Mouse (Mus musculus) midbrain, embryonic 11.5 days (tissue): ENCODE measurements around the gene Gm10300. TPM values are rescaled to one million over a fixed set of nuclear protein-coding genes. Genes with fewer than 3 reads are reported as not detected.

ENCODE experiments used
- ATAC-seq: fragments of 200-750 bp; cut with Nextera tagmentation; 2 replicates; pipeline ENCODE4 v1.8.0; 2017; ENCODE audit warnings: moderate TSS enrichment, moderate library complexity; ENCODE audit not compliant: low FRiP score
- DNase-seq: peaks from one replicate; pipeline ENCODE4 v3.0.0; 2015; ENCODE audit warnings: low spot score; ENCODE audit errors: missing footprints
- H3K27ac ChIP-seq: fragments of 300-500 bp; sonication (generic); 2 replicates; pipeline ENCODE4 v1.5.1; 2014; ENCODE audit warnings: low read depth, low read length
- H3K27me3 ChIP-seq: fragments of 300-500 bp; sonication (generic); 2 replicates; pipeline ENCODE4 v1.6.1; 2014; ENCODE audit warnings: mild to moderate bottlenecking, low read length, moderate library complexity, mixed read lengths; ENCODE audit not compliant: control insufficient read depth, insufficient read depth
- H3K36me3 ChIP-seq: fragments of 300-500 bp; sonication (generic); 2 replicates; pipeline ENCODE4 v1.6.1; 2014; ENCODE audit warnings: mild to moderate bottlenecking, low read length, moderate library complexity, mixed read lengths; ENCODE audit not compliant: control insufficient read depth, insufficient read depth
- H3K4me1 ChIP-seq: fragments of 300-500 bp; sonication (generic); 2 replicates; pipeline ENCODE4 v1.6.1; 2014; ENCODE audit warnings: low read length; ENCODE audit not compliant: control insufficient read depth, insufficient read depth
- H3K4me2 ChIP-seq: fragments of 300-500 bp; sonication (generic); 2 replicates; pipeline ENCODE4 v1.6.1; 2014; ENCODE audit warnings: mild to moderate bottlenecking, moderate library complexity
- H3K4me3 ChIP-seq: fragments of 300-500 bp; sonication (generic); 2 replicates; pipeline ENCODE4 v1.5.1; 2014; ENCODE audit warnings: low read depth, low read length
- H3K9ac ChIP-seq: fragments of 300-500 bp; sonication (generic); 2 replicates; pipeline ENCODE4 v1.6.1; 2014; ENCODE audit warnings: low read length
- H3K9me3 ChIP-seq: fragments of 300-500 bp; sonication (generic); 2 replicates; pipeline ENCODE4 v1.6.1; 2016; ENCODE audit warnings: low read length; ENCODE audit not compliant: control insufficient read depth
- WGBS: fragments of 180-500 bp; shearing (Covaris S2); extraction: QIAGEN DNeasy Blood & Tissue Kit; methylation state at CpG from one replicate; pipeline ENCODE4 v1.1.7; 2014; 5-methylcytosine and 5-hydroxymethylcytosine counted together
- polyA plus RNA-seq: library from polyadenylated mRNA; unstranded; fragments of >200 nt; fragmentation: Nextera tagmentation; extraction: Ambion mirVana; gene quantifications from 2 replicates; pipeline ENCODE4 v1.2.1, GENCODE M21; 2014

The Gm10300 gene
- polyA plus RNA-seq, 1 experiment from 2014 or later, result not detected

- Histone ChIP-seq H3K4me3 (no peak overlapping the region), H3K4me2 (no peak overlapping the region), H3K4me1 (peaks cover 5% of the 10 kb centered on the region), H3K9me3 (no peaks in the 10 kb centered on the region), H3K27ac (no peak overlapping the region), H3K9ac (no peak overlapping the region), H3K27me3 (no peaks in the 10 kb centered on the region), H3K36me3 (no peaks in the 10 kb centered on the region)
- ATAC-seq (no peak), DNase-seq (no peak)
- WGBS, result 86% methylated on average over 5 of the region's 5 CpGs
Measured at GRCm38 (mm10) chr4:132037137-132037536, 37.4 kb upstream of the Gm10300 start.

GRCm38 (mm10) chr4:132037991-132038390 is 36.5 kb upstream of the Gm10300 start:
- ATAC-seq (no peak), DNase-seq (no peak)
- Histone ChIP-seq H3K27me3 (no peaks in the 10 kb centered on the region), H3K4me1 (peaks cover 5% of the 10 kb centered on the region), H3K9ac (no peak overlapping the region), H3K4me2 (no peak overlapping the region), H3K9me3 (no peaks in the 10 kb centered on the region), H3K27ac (no peak overlapping the region), H3K36me3 (no peaks in the 10 kb centered on the region), H3K4me3 (no peak overlapping the region)
- 78% methylated on average over 7 of the region's 7 CpGs for whole genome bisulfite sequencing

- Histone ChIP-seq H3K9me3 (no peaks in the 10 kb centered on the region), H3K27ac (no peak overlapping the region), H3K9ac (no peak overlapping the region), H3K27me3 (no peaks in the 10 kb centered on the region), H3K4me3 (no peak overlapping the region), H3K4me1 (peaks cover 5% of the 10 kb centered on the region), H3K36me3 (no peaks in the 10 kb centered on the region), H3K4me2 (no peak overlapping the region)
- 81% methylated on average over 2 of the region's 2 CpGs for WGBS
- no peak for DNase-seq
- no peak for ATAC-seq
Measured at GRCm38 (mm10) chr4:132038809-132039208, 35.7 kb upstream of the Gm10300 start.

- Histone ChIP-seq H3K27ac (no peak overlapping the region), H3K9ac (no peak overlapping the region), H3K4me2 (no peak overlapping the region), H3K36me3 (no peaks in the 10 kb centered on the region), H3K4me1 (peaks cover 5% of the 10 kb centered on the region), H3K4me3 (no peak overlapping the region), H3K27me3 (no peaks in the 10 kb centered on the region), H3K9me3 (no peaks in the 10 kb centered on the region)
- WGBS, result 92% methylated on average over 2 of the region's 2 CpGs
- ATAC-seq (no peak), DNase-seq (no peak)
Measured at GRCm38 (mm10) chr4:132039521-132039920, 35.0 kb upstream of the Gm10300 start.

GRCm38 (mm10) chr4:132039975-132040645 is 34.4 kb upstream of the Gm10300 start:
- no peak overlapping the region for H3K4me2 ChIP-seq
- no peaks in the 10 kb centered on the region for H3K27me3 ChIP-seq
- H3K9ac ChIP-seq, result no peak overlapping the region
- H3K36me3 ChIP-seq, result no peaks in the 10 kb centered on the region
- no peak for DNase-seq
- no peak for ATAC-seq
- no peak overlapping the region for H3K4me3 ChIP-seq
- peaks cover 5% of the 10 kb centered on the region for H3K4me1 ChIP-seq
- H3K9me3 ChIP-seq, result no peaks in the 10 kb centered on the region
- H3K27ac ChIP-seq, result no peak overlapping the region
- 89% methylated on average over 8 of the region's 8 CpGs for WGBS

GRCm38 (mm10) chr4:132041471-132042332 is 32.8 kb upstream of the Gm10300 start:
- H3K27me3 ChIP-seq, result no peaks in the 10 kb centered on the region
- no peak overlapping the region for H3K4me3 ChIP-seq
- ATAC-seq (no peak), DNase-seq (no peak)
- H3K4me1 ChIP-seq, result peaks cover 8% of the 10 kb centered on the region
- H3K36me3 ChIP-seq, result no peaks in the 10 kb centered on the region
- no peak overlapping the region for H3K27ac ChIP-seq
- no peak overlapping the region for H3K4me2 ChIP-seq
- 81% methylated on average over 6 of the region's 6 CpGs for WGBS
- H3K9ac ChIP-seq, result no peak overlapping the region
- H3K9me3 ChIP-seq, result no peaks in the 10 kb centered on the region

GRCm38 (mm10) chr4:132043726-132044125 is 30.8 kb upstream of the Gm10300 start:
- Histone ChIP-seq H3K27ac (no peak overlapping the region), H3K9ac (no peak overlapping the region), H3K9me3 (no peaks in the 10 kb centered on the region), H3K4me1 (peaks cover 14% of the 10 kb centered on the region), H3K36me3 (no peaks in the 10 kb centered on the region), H3K4me3 (no peak overlapping the region), H3K27me3 (no peaks in the 10 kb centered on the region), H3K4me2 (no peak overlapping the region)
- 95% methylated on average over 3 of the region's 3 CpGs for WGBS
- no peak for ATAC-seq
- no peak for DNase-seq

- under 1% methylated on average over 87 of the region's 95 CpGs for WGBS
- Histone ChIP-seq H3K27ac (peak overlapping the region; percentile 97), H3K4me1 (peaks cover 12% of the 10 kb centered on the region), H3K9ac (peak overlapping the region; percentile 98), H3K27me3 (no peaks in the 10 kb centered on the region), H3K4me2 (peak overlapping the region; percentile 46), H3K9me3 (no peaks in the 10 kb centered on the region), H3K4me3 (peak overlapping the region; percentile 97), H3K36me3 (no peaks in the 10 kb centered on the region)
- ATAC-seq (peak; percentile 76), DNase-seq (peak; percentile 95)
Measured at GRCm38 (mm10) chr4:132048011-132048991, 26.2 kb upstream of the Gm10300 start.
